Mouse (Mus musculus) liver, postnatal 0 days (tissue): Measurements from ENCODE around the gene Ccdc162.

Experiments used
- CTCF ChIP-seq: sonication (generic); IDR thresholded peaks from 2 replicates; pipeline ENCODE4 v1.5.1; 2016; ENCODE audit warnings: antibody characterized with exemption, low read depth
- EP300 ChIP-seq: IDR thresholded peaks from 2 replicates; pipeline ENCODE4 v1.6.1; 2016; ENCODE audit warnings: antibody characterized with exemption, low read depth, mild to moderate bottlenecking

DNA sequence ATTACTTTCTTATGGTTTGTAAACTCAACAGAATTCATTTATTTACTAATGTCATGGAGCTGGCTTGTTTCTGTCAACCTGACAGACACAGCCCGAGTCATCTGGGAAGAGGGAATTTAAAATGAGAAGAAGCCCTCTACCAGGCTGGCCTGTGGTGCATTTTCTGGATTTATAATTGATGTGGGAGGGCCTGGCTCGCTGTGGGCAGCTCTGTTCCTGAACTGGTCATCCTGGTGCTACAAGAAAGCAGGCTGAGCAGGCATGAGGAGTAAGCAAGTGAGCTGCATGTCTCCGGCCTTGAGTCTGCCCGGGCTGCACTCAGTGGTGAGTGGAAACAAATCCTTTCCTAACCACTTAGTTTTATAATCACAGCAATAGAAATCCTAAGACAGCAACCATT is 27.6 kb upstream of the Ccdc162 start:
- no peak for TF ChIP-seq CTCF
- no peak for TF ChIP-seq EP300
